Mouse (Mus musculus) liver, embryonic 14.5 days (tissue): Measurements from ENCODE around the gene Tmem56.

Experiments
- CTCF ChIP-seq: IDR thresholded peaks from 2 replicates; pipeline ENCODE4 v1.5.1; 2016; ENCODE audit warnings: antibody characterized with exemption, low read depth, control low read depth
- EP300 ChIP-seq: IDR thresholded peaks from 2 replicates; pipeline ENCODE4 v1.6.1; 2016; ENCODE audit warnings: antibody characterized with exemption, low read depth

- no peak for TF ChIP-seq CTCF
- no peak for TF ChIP-seq EP300
These were observed 97.7 kb downstream of the Tmem56 start for GRCm38 (mm10) chr3:121185197-121185596.
